Mouse (Mus musculus) brain, embryonic 14.5 days (tissue): ENCODE results near the gene Esrrg.

Experiments used
- CTCF ChIP-seq: fragments of 200-500 bp; IDR thresholded peaks from 2 replicates; pipeline ENCODE4 v1.5.1; 2012; ENCODE audit warnings: inconsistent platforms, mild to moderate bottlenecking, moderate library complexity, borderline replicate concordance; ENCODE audit not compliant: insufficient read depth, insufficient read length; ENCODE audit errors: extremely low read depth
- POLR2A ChIP-seq: fragments of 200-500 bp; IDR thresholded peaks from 2 replicates; pipeline ENCODE4 v1.6.1; 2012; ENCODE audit warnings: mild to moderate bottlenecking, inconsistent platforms, borderline replicate concordance; ENCODE audit not compliant: poor library complexity, insufficient read depth, insufficient read length, severe bottlenecking; ENCODE audit errors: extremely low read depth

- TF ChIP-seq CTCF (no peak), POLR2A (no peak)
Measured at GRCm38 (mm10) chr1:187710434-187710948, 101.9 kb downstream of the Esrrg start.
